Mouse (Mus musculus) stomach, embryonic 16.5 days (tissue): ENCODE measurements around the gene Gm3685. TPM values are rescaled to one million over a fixed set of nuclear protein-coding genes. Genes with fewer than 3 reads are reported as not detected.
"Not testable (repeated sequence)": the region's sequence is repeated elsewhere in the genome, so short reads cannot be mapped to it uniquely, and the experiment has no call there.

Experiments used
- ATAC-seq: fragments of 200-750 bp; cut with Nextera tagmentation; 2 replicates; pipeline ENCODE4 v1.8.0; 2017; ENCODE audit warnings: moderate number of reproducible peaks, moderate TSS enrichment; ENCODE audit not compliant: insufficient read depth, low FRiP score
- H3K27ac ChIP-seq: fragments of 300-500 bp; sonication (generic); 2 replicates; pipeline ENCODE4 v1.5.1; 2014; ENCODE audit warnings: low read length
- H3K27me3 ChIP-seq: fragments of 300-500 bp; sonication (generic); 2 replicates; pipeline ENCODE4 v1.6.1; 2014; ENCODE audit warnings: low read length, control low read depth, mixed read lengths; ENCODE audit not compliant: control insufficient read depth, insufficient read depth
- H3K36me3 ChIP-seq: fragments of 300-500 bp; sonication (generic); 2 replicates; pipeline ENCODE4 v1.6.1; 2014; ENCODE audit warnings: low read length; ENCODE audit not compliant: control insufficient read depth, insufficient read depth
- H3K4me1 ChIP-seq: fragments of 300-500 bp; sonication (generic); 2 replicates; pipeline ENCODE4 v1.6.1; 2014; ENCODE audit warnings: low read length, control low read depth, mixed read lengths; ENCODE audit not compliant: control insufficient read depth, insufficient read depth
- H3K4me2 ChIP-seq: fragments of 300-500 bp; sonication (generic); 2 replicates; pipeline ENCODE4 v1.6.1; 2014; ENCODE audit warnings: low read depth, low read length, mixed read lengths
- H3K4me3 ChIP-seq: fragments of 300-500 bp; sonication (generic); replicated peaks from 2 replicates; pipeline ENCODE4 v1.5.1; 2014; ENCODE audit warnings: mild to moderate bottlenecking, low read length
- H3K9ac ChIP-seq: fragments of 300-500 bp; sonication (generic); 2 replicates; pipeline ENCODE4 v1.6.1; 2014; ENCODE audit warnings: low read length
- H3K9me3 ChIP-seq: fragments of 300-500 bp; sonication (generic); replicated peaks from 2 replicates; pipeline ENCODE4 v1.6.1; 2016; ENCODE audit warnings: low read length, control low read depth; ENCODE audit not compliant: control insufficient read depth
- WGBS: fragments of 180-500 bp; shearing (Covaris S2); extraction: QIAGEN DNeasy Blood & Tissue Kit; methylation state at CpG from one replicate; pipeline ENCODE4 v1.1.7; 2014; 5-methylcytosine and 5-hydroxymethylcytosine counted together
- polyA plus RNA-seq: library from polyadenylated mRNA; unstranded; fragments of >200 nt; fragmentation: Nextera tagmentation; extraction: Ambion mirVana; gene quantifications from 2 replicates; pipeline ENCODE4 v1.2.1, GENCODE M21; 2015

The Gm3685 gene
- polyA plus RNA-seq, result not detected in 2 replicates

DNA sequence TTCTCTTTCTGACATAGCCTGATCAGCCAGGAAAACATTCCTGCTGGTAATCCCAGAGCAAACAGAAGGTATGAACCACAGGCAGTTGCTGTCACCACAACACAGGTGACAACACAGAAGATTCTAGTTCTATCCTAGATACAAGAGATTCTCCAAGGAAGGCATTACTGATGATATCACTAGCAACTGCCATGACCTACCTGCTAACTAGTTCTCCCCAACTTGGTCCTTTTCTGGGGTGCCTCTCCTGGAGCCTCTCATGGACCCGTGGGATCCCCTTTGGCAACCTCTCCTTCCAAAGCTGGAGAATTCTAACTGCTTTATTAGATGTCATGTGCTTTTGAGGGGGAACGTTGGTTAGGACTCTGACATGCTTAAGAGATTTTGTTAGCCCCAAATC is at the start of gene Gm3685:
Gm3685 (minus strand) TSS at position 101 of the 400 bp plus-strand sequence.
- not testable (repeated sequence) for H3K36me3 ChIP-seq, H3K4me3 ChIP-seq, H3K4me2 ChIP-seq, ATAC-seq, H3K4me1 ChIP-seq, H3K27me3 ChIP-seq, H3K9me3 ChIP-seq, H3K27ac ChIP-seq, H3K9ac ChIP-seq
- no CpG with 5 or more reads among the region's 2 CpGs for WGBS

DNA sequence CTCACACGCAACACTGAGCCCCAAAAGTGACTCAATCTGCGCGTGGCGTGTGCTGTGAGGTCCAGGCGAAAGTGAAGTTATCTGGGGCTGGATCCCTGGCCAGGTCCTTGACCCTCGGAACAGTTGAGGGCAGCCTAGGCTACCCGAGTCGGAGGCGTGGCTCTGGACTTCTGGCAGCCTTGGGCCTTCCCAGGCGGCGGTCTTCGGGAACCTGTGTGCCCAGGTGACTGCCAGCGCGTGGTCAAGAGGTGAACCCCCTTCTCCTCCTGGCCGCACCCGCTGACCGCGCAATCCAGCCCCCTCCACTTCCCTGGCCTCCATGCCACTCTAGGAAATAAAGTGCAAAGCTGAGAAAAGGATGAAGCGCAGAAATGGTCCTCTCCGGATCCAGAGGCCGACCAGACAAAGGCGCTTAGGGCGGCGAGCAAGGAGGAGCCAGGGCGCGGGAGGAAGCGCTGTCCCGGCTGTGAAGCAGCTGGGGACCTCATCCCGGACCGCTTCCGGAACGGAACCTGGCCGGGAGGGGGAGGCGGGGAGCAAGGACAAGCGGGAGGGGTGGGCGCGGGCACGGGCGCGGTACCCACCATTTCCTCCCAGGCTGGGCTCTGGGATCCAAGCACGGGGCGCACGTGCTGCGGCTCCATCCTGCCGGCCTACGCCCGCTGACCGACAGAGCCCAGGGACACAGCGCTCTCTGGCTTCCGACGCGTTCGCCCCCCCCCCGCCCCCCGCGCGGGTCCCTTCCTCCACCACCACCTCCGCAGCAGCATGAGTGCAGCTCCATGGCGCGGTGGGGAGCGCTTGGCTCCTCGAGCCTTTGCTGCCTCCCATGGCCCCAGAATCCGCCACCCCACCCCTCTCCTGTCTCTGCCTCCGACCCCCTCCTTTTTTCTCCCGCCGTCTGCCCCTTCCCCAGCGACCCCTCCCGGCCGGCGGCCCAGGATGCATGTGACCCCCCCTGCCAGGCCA is 17.7 kb downstream of the Gm3685 start, which contains the start of gene Gm10406:
Gm10406 (minus strand) TSS at position 669 of the 969 bp plus-strand sequence.
- Histone ChIP-seq H3K4me3 (peak within 1 kb of the TSS; percentile 45), H3K9ac (peak within 1 kb of the TSS; percentile 71), H3K4me2 (peak within 1 kb of the TSS; percentile 72)
- H3K27ac ChIP-seq, H3K36me3 ChIP-seq, H3K9me3 ChIP-seq, H3K27me3 ChIP-seq, ATAC-seq, H3K4me1 ChIP-seq: not testable (repeated sequence)
- 2% methylated on average over 54 of the region's 70 CpGs for WGBS

GRCm38 (mm10) chr14:7026274-7026673 is 18.5 kb downstream of the Gm3685 start:
- WGBS, result 6% methylated on average over 9 of the region's 9 CpGs

More at GRCm38 (mm10) chr14:7026274-7026673, 18.5 kb downstream of the Gm3685 start:
- H3K36me3 ChIP-seq, H3K27ac ChIP-seq, H3K27me3 ChIP-seq, H3K4me3 ChIP-seq, H3K9me3 ChIP-seq, H3K9ac ChIP-seq, ATAC-seq, H3K4me1 ChIP-seq: not testable (repeated sequence)
- H3K4me2 ChIP-seq, result peak overlapping the region; percentile 72; the same call in 1 of the 2 replicates

Other genes with a start within 250 kb of the Gm3685 start
- gene Gm3642, start 204.7 kb downstream of the Gm3685 start, polyA plus RNA-seq, result not detected in 2 replicates
- 0.75 and 1.1 TPM in 2 replicates for gene Gm3667, start 155.0 kb downstream of the Gm3685 start, polyA plus RNA-seq
- not detected in 2 replicates for gene Gm6356, start 71.2 kb downstream of the Gm3685 start, polyA plus RNA-seq
- 0.44 and 0.77 TPM in 2 replicates for gene Gm10406, start 17.5 kb downstream of the Gm3685 start, polyA plus RNA-seq
- 1.2 and 1.6 TPM in 2 replicates for gene Gm3696, start 55.7 kb upstream of the Gm3685 start, polyA plus RNA-seq
- gene Gm6676, start 80.4 kb upstream of the Gm3685 start, polyA plus RNA-seq, result not detected in 2 replicates
- 4.6 and 7.2 TPM in 2 replicates for gene Gm3512, start 129.6 kb upstream of the Gm3685 start, polyA plus RNA-seq
- gene Gm16434, start 149.6 kb upstream of the Gm3685 start, polyA plus RNA-seq, result not detected in 2 replicates
- not detected in 2 replicates for gene Gm3727, start 219.7 kb upstream of the Gm3685 start, polyA plus RNA-seq